Mouse (Mus musculus) liver, embryonic 11.5 days (tissue): ENCODE measurements around the gene Crp. TPM values are rescaled to one million over a fixed set of nuclear protein-coding genes. Genes with fewer than 3 reads are reported as not detected.

ENCODE experiments used
- polyA plus RNA-seq: library from polyadenylated mRNA; unstranded; fragments of >200 nt; fragmentation: Nextera tagmentation; extraction: Ambion mirVana; gene quantifications from 2 replicates; pipeline ENCODE4 v1.2.1, GENCODE M21; 2014

Crp gene
- polyA plus RNA-seq, 1 experiment from 2014 or later, result 3.5 TPM

Other genes with a start within 250 kb of the Crp start
- gene Slamf9, start 222.7 kb upstream of the Crp start, polyA plus RNA-seq, result 0.55 and 1.4 TPM in 2 replicates
- gene Igsf9, start 216.3 kb upstream of the Crp start, polyA plus RNA-seq, result 9.7 and 13.8 TPM in 2 replicates
- gene Tagln2, start 198.0 kb upstream of the Crp start, polyA plus RNA-seq, result 248 and 257 TPM in 2 replicates
- gene Cfap45, start 177.3 kb upstream of the Crp start, polyA plus RNA-seq, result 0.77 and 1.4 TPM in 2 replicates
- not detected in 2 replicates for gene Vsig8, start 142.1 kb upstream of the Crp start, polyA plus RNA-seq
- not detected in 2 replicates for gene Slamf8, start 107.5 kb upstream of the Crp start, polyA plus RNA-seq
- gene Fcrl6, start 95.5 kb upstream of the Crp start, polyA plus RNA-seq, result 0.11 TPM in 1 of 2 replicates, not detected in the other
- 6.2 and 8.2 TPM in 2 replicates for gene Dusp23, start 65.1 kb upstream of the Crp start, polyA plus RNA-seq
- 5.1 and 7.1 TPM in 2 replicates for gene Apcs, start 197.0 kb downstream of the Crp start, polyA plus RNA-seq